Mouse (Mus musculus): ENCODE results near the gene Ahsg.

Gene Ahsg

GRCm38 (mm10) chr16:22888835-22889234 lies 2.2 kb upstream of the Ahsg start:
- DNase-seq = no peak

GRCm38 (mm10) chr16:22889716-22890115 lies 1.4 kb upstream of the Ahsg start:
- DNase-seq = no peak

- DNase-seq = no peak
Measured at GRCm38 (mm10) chr16:22891733-22892154, 667 bp downstream of the Ahsg start.

- no peak for DNase-seq
Measured at GRCm38 (mm10) chr16:22894095-22894494, 3.0 kb downstream of the Ahsg start.

GRCm38 (mm10) chr16:22896618-22897017 lies 5.5 kb downstream of the Ahsg start:
- DNase-seq = no peak

- no peak for DNase-seq
Measured at GRCm38 (mm10) chr16:22899346-22899745, 8.3 kb downstream of the Ahsg start.

GRCm38 (mm10) chr16:22899866-22900570 lies 8.9 kb downstream of the Ahsg start:
- DNase-seq = no peak

GRCm38 (mm10) chr16:22901326-22901725 lies 10.2 kb downstream of the Ahsg start:
- no peak for DNase-seq

GRCm38 (mm10) chr16:22909290-22909689 lies 18.2 kb downstream of the Ahsg start:
- DNase-seq = no peak

GRCm38 (mm10) chr16:22911986-22912385 lies 20.9 kb downstream of the Ahsg start:
- peak; percentile 37 for DNase-seq

GRCm38 (mm10) chr16:22912886-22913285 lies 21.8 kb downstream of the Ahsg start:
- DNase-seq = no peak

- no peak for DNase-seq
Measured at GRCm38 (mm10) chr16:22914276-22914675, 23.2 kb downstream of the Ahsg start.

- DNase-seq = no peak
Measured at GRCm38 (mm10) chr16:22918034-22918433, 27.0 kb downstream of the Ahsg start, which contains the start of gene Fetub. TSS of gene Fetub (plus strand) at chr16:22918334.

GRCm38 (mm10) chr16:22918664-22919312 lies 27.7 kb downstream of the Ahsg start:
- DNase-seq = no peak

- no peak for DNase-seq
Measured at GRCm38 (mm10) chr16:22919971-22920854, 29.1 kb downstream of the Ahsg start.

- no peak for DNase-seq
Measured at GRCm38 (mm10) chr16:22921761-22922160, 30.7 kb downstream of the Ahsg start.

GRCm38 (mm10) chr16:22922433-22922832 lies 31.4 kb downstream of the Ahsg start:
- no peak for DNase-seq

GRCm38 (mm10) chr16:22929575-22929974 lies 38.5 kb downstream of the Ahsg start:
- peak; percentile 65 for DNase-seq

GRCm38 (mm10) chr16:22931431-22932200 lies 40.5 kb downstream of the Ahsg start:
- no peak for DNase-seq

GRCm38 (mm10) chr16:22937631-22938030 lies 46.6 kb downstream of the Ahsg start:
- no peak for DNase-seq

- DNase-seq = no peak
Measured at GRCm38 (mm10) chr16:22938541-22938940, 47.5 kb downstream of the Ahsg start.

GRCm38 (mm10) chr16:22939120-22939695 lies 48.1 kb downstream of the Ahsg start:
- DNase-seq = no peak
